8 mouse cellular contexts compared by ENCODE assay signal in genomic region chr11:106084911-106085561, GRCm38 (mm10). TPM values are rescaled to one million over a fixed set of nuclear protein-coding genes. Genes with fewer than 3 reads are reported as not detected.
DNase-seq lines count a peak whose midpoint lies in the region; ATAC-seq and TF ChIP-seq lines count a peak whose summit lies in the region.

No protein-coding gene starts in this region.

- peak; percentile 83 for ATAC-seq in intestine, embryonic 15.5 days
- peak; percentile 50 for ATAC-seq in megakaryocyte-erythroid progenitor cell, adult 5-6 weeks (replicated peaks; ENCODE audit: low FRiP score, low TSS enrichment, poor library complexity, severe bottlenecking)

- peak overlapping the region; percentile 97 for H3K9ac ChIP-seq in intestine, embryonic 15.5 days

- no peak for TF ChIP-seq CTCF in cortical plate, adult 2 months (IDR thresholded peaks at IDR 0.05; ENCODE audit: extremely low read depth, insufficient read depth, low read length)

- peaks cover 2% of the 10 kb centered on the region; the same call in 1 of the 2 replicates for H3K4me1 ChIP-seq in cortical plate, adult 2 months (ENCODE audit: control insufficient read depth, insufficient read depth, low read length)
- 0 out of 2 replicates have a peak, but pooled peaks cover 3% of the 10 kb centered on the region for H3K4me1 ChIP-seq in intestine, embryonic 15.5 days (replicated peaks)

- no peaks in the 10 kb centered on the region for H3K36me3 ChIP-seq in intestine, embryonic 15.5 days

- no peaks in the 10 kb centered on the region for H3K27me3 ChIP-seq in intestine, embryonic 15.5 days (replicated peaks)

- peak overlapping the region; percentile 99 for H3K27ac ChIP-seq in cortical plate, adult 2 months (ENCODE audit: insufficient read depth, low read length)
- peak overlapping the region; percentile 99 for H3K27ac ChIP-seq in intestine, embryonic 15.5 days

- TF ChIP-seq POLR2A in cortical plate, adult 2 months (IDR thresholded peaks at IDR 0.05; ENCODE audit: extremely low read depth, insufficient read depth, low read length), result no peak

- no peaks in the 10 kb centered on the region for H3K9me3 ChIP-seq in intestine, embryonic 15.5 days

- WGBS in intestine, embryonic 15.5 days, result under 1% methylated on average over 51 of the region's 61 CpGs

- peak overlapping the region; percentile 91 for H3K4me3 ChIP-seq in cortical plate, adult 2 months (ENCODE audit: insufficient read depth, low read length)
- H3K4me3 ChIP-seq in intestine, embryonic 15.5 days (replicated peaks), result peak overlapping the region; percentile 98

- DNase-seq in adrenal gland, adult (ENCODE audit: inconsistent age in 2 of 2, low spot score in 1 of 2), result peak; percentile 86 to 94
- DNase-seq in gastrocnemius, postnatal 14 days, result peak; percentile 87
- DNase-seq in left cerebral cortex, postnatal 25 days (ENCODE audit: low spot score in 2 of 2), result peak; percentile 55 to 56
- DNase-seq in right cerebral cortex, postnatal 25 days, result peak; percentile 72
- peak; percentile 75 to 79 for DNase-seq in urinary bladder, postnatal 36 days (ENCODE audit: low spot score in 2 of 2)

- intact Hi-C loops in gastrocnemius, postnatal 14 days (cut with DNase I; ENCODE audit: low total_unique reads), result no loop called here
- intact Hi-C loops in left cerebral cortex, postnatal 25 days (cut with DNase I), result loop anchor here (2.0 kb wide), 1 partner anchor 76 kb away; the partner anchor contains the start of genes Gm10840 and Limd2

- H3K4me2 ChIP-seq in intestine, embryonic 15.5 days (replicated peaks), result peak overlapping the region; percentile 77

RNA-seq across cellular contexts. Expression of gene Map3k3, which starts 0.6 kb away (rescaled TPM):
- polyA plus RNA-seq in cortical plate, adult 2 months (2012; rRNA removed), result 32.3 and 33.2 TPM in 2 replicates
- 10 to 100 TPM; 22.1 to 22.7 TPM for total RNA-seq in gastrocnemius, postnatal 14 days (2021)
- polyA plus RNA-seq in intestine, embryonic 15.5 days (2015; fragmentation: Nextera tagmentation; extraction: Ambion mirVana), result 14.2 and 18.0 TPM in 2 replicates
- total RNA-seq in left cerebral cortex, postnatal 25 days (2021), result 10 to 100 TPM; 25.1 to 29.5 TPM
- total RNA-seq in megakaryocyte-erythroid progenitor cell, adult 5-6 weeks (2014; fragmentation: Nextera tagmentation), result 10.3 and 19.9 TPM in 2 replicates
- 5.9 and 9.0 TPM in 2 replicates for total RNA-seq in megakaryocyte-erythroid progenitor cell, adult 5-6 weeks (2017)

RNA-seq across cellular contexts. Expression of gene Taco1, which starts 19.2 kb away (rescaled TPM):
- polyA plus RNA-seq in cortical plate, adult 2 months (2012; rRNA removed), result 11.9 and 12.4 TPM in 2 replicates
- total RNA-seq in gastrocnemius, postnatal 14 days (2021), result 10 to 100 TPM; 38.8 to 42.5 TPM
- polyA plus RNA-seq in intestine, embryonic 15.5 days (2015; fragmentation: Nextera tagmentation; extraction: Ambion mirVana), result 12.0 and 14.0 TPM in 2 replicates
- total RNA-seq in left cerebral cortex, postnatal 25 days (2021), result 10 to 100 TPM; 18.0 to 18.6 TPM
- 8.3 and 9.0 TPM in 2 replicates for total RNA-seq in megakaryocyte-erythroid progenitor cell, adult 5-6 weeks (2014; fragmentation: Nextera tagmentation)
- 15.2 and 29.7 TPM in 2 replicates for total RNA-seq in megakaryocyte-erythroid progenitor cell, adult 5-6 weeks (2017)

RNA-seq across cellular contexts. Expression of gene Dcaf7, which starts 48.4 kb away (rescaled TPM):
- 111 and 115 TPM in 2 replicates for polyA plus RNA-seq in cortical plate, adult 2 months (2012; rRNA removed)
- 10 to 100 TPM; 31.4 to 34.0 TPM for total RNA-seq in gastrocnemius, postnatal 14 days (2021)
- 51.6 and 52.3 TPM in 2 replicates for polyA plus RNA-seq in intestine, embryonic 15.5 days (2015; fragmentation: Nextera tagmentation; extraction: Ambion mirVana)
- total RNA-seq in left cerebral cortex, postnatal 25 days (2021), result 100 to 1,000 TPM; 152 to 168 TPM
- 53.4 and 63.3 TPM in 2 replicates for total RNA-seq in megakaryocyte-erythroid progenitor cell, adult 5-6 weeks (2014; fragmentation: Nextera tagmentation)
- total RNA-seq in megakaryocyte-erythroid progenitor cell, adult 5-6 weeks (2017), result 44.3 and 46.4 TPM in 2 replicates

Comparison
In these comparisons a context has a peak if more than half of its experiments do, and no peak if none do; other contexts are left out.
1. Peak in every context shown above with its lines: DNase-seq, ATAC-seq, H3K4me3 ChIP-seq and H3K27ac ChIP-seq.